Mouse (Mus musculus) stomach, embryonic 15.5 days (tissue): ENCODE measurements around the gene Alg11. TPM values are rescaled to one million over a fixed set of nuclear protein-coding genes. Genes with fewer than 3 reads are reported as not detected.
A peak's percentile ranks its signal among the peaks of the same experiment; 100 is the strongest.

Experiments used
- ATAC-seq: fragments of 200-750 bp; cut with Nextera tagmentation; 2 replicates; pipeline ENCODE4 v1.8.0; 2017; ENCODE audit warnings: low read depth, moderate number of reproducible peaks, moderate TSS enrichment; ENCODE audit not compliant: insufficient read depth, low FRiP score
- H3K27ac ChIP-seq: fragments of 300-500 bp; sonication (generic); 2 replicates; pipeline ENCODE4 v1.5.1; 2015; ENCODE audit warnings: mild to moderate bottlenecking, inconsistent platforms
- H3K27me3 ChIP-seq: fragments of 300-500 bp; sonication (generic); replicated peaks from 2 replicates; pipeline ENCODE4 v1.6.1; 2015; ENCODE audit warnings: inconsistent platforms
- H3K36me3 ChIP-seq: fragments of 300-500 bp; sonication (generic); 2 replicates; pipeline ENCODE4 v1.6.1; 2015; ENCODE audit warnings: inconsistent platforms
- H3K4me1 ChIP-seq: fragments of 300-500 bp; sonication (generic); 2 replicates; pipeline ENCODE4 v1.6.1; 2015; ENCODE audit warnings: inconsistent platforms
- H3K4me2 ChIP-seq: fragments of 300-500 bp; sonication (generic); 2 replicates; pipeline ENCODE4 v1.6.1; 2015; ENCODE audit warnings: mild to moderate bottlenecking, inconsistent platforms
- H3K4me3 ChIP-seq: fragments of 300-500 bp; sonication (generic); replicated peaks from 2 replicates; pipeline ENCODE4 v1.5.1; 2015; ENCODE audit warnings: inconsistent platforms
- H3K9ac ChIP-seq: fragments of 300-500 bp; sonication (generic); 2 replicates; pipeline ENCODE4 v1.6.1; 2015; ENCODE audit warnings: inconsistent platforms
- H3K9me3 ChIP-seq: fragments of 300-500 bp; sonication (generic); 2 replicates; pipeline ENCODE4 v1.6.1; 2016; ENCODE audit warnings: inconsistent platforms
- WGBS: fragments of 180-500 bp; shearing (Covaris S2); methylation state at CpG from one replicate; pipeline ENCODE4 v1.1.7; 2015; 5-methylcytosine and 5-hydroxymethylcytosine counted together
- polyA plus RNA-seq: library from polyadenylated mRNA; unstranded; fragments of >200 nt; fragmentation: Nextera tagmentation; extraction: Ambion mirVana; gene quantifications from 2 replicates; pipeline ENCODE4 v1.2.1, GENCODE M21; 2015

The Alg11 gene
- polyA plus RNA-seq, 1 experiment from 2014 or later: 31.0 TPM

DNA sequence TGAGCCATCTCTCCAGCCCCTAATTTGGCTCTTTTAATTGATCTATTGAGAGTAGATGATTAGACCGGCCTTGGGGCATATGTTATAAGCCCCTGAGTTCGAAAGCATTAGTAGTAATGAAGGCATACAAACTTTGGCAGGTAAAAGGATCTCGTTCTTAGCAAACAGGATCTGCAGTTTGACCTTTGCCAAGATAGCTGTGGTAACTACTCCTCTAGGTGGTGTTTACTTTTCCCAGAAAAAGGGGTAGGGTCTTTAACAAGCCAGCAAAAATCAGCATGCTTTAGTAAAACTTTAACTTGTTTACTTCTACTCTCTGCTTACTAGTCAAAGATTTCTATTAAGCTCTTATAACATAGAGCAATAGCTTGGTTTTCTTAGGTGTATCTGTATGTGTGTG lies 18.0 kb upstream of the Alg11 start:
- ATAC-seq: no peak
- peaks cover 6% of the 10 kb centered on the region; the same call in 1 of the 2 replicates for H3K4me1 ChIP-seq
- WGBS: 63% methylated on average over 3 of the region's 3 CpGs
- H3K9me3 ChIP-seq: no peaks in the 10 kb centered on the region
- H3K9ac ChIP-seq: no peak overlapping the region
- no peaks in the 10 kb centered on the region for H3K27me3 ChIP-seq
- H3K36me3 ChIP-seq: no peaks in the 10 kb centered on the region
- no peak overlapping the region for H3K4me2 ChIP-seq
- H3K4me3 ChIP-seq: no peak overlapping the region
- no peak overlapping the region for H3K27ac ChIP-seq

DNA sequence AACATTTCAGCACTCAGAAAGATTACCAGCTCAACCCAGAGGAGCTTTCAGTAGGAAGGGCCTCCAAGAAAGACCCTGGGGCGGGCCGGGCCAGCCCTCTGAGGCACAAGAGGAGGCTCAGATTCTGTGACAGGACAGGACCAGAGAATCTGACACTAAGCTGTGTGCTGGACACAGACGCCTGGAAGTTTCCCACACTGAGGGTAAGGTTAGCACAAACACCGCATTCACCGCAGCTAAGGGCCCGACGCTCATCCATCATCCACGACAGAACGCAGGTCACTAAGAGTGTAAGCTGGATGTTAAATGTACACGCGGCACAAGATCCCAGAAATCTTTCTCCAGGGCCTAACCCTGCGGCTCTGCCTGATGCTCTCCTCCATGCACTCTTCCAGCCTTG lies 16.8 kb upstream of the Alg11 start:
- Histone ChIP-seq H3K4me3 (no peak overlapping the region), H3K4me1 (peaks cover 6% of the 10 kb centered on the region; the same call in 1 of the 2 replicates), H3K9ac (no peak overlapping the region), H3K27ac (no peak overlapping the region), H3K36me3 (no peaks in the 10 kb centered on the region), H3K27me3 (no peaks in the 10 kb centered on the region), H3K9me3 (no peaks in the 10 kb centered on the region), H3K4me2 (peak overlapping the region; percentile 8; the same call in 1 of the 2 replicates)
- no peak for ATAC-seq
- 19% methylated on average over 12 of the region's 12 CpGs for WGBS

DNA sequence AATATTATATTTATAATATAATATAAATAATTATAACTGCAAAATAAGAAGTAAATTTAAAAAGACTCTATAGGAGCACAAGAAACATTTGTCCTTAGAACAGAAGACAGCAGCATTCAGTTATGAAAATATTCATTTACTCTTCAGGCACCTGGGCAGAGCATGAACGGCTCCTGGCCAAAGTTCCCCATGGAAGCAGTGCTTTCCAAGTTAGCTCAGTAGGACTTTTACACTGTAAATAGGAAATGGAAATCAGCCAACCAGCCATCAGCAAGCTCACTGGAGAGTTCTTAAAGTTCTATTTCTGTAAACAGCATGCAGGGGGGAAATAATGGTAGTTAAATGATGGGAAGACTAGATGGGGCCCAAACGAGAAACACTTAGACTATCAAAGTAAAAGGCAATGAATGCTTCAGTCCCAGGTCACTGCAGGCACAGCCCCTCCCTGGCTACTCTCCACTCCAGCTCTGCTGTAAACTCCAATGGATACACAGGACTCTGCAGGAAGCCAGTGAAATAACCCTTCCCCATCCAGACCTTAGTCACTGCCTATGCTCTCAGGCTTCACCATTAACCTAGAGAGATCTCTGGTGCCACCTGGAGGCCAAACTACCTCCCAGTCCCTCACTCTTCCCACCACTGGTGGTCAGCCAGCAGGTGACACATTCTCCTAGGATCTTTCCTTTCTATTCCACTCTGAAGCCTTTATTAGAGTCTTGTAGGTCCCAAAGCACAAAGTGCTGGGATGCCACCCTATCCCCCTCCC lies 12.6 kb upstream of the Alg11 start:
- H3K36me3 ChIP-seq: no peaks in the 10 kb centered on the region
- 0 out of 2 replicates have a peak, but pooled peaks cover 6% of the 10 kb centered on the region for H3K4me1 ChIP-seq
- H3K4me2 ChIP-seq: no peak overlapping the region
- H3K4me3 ChIP-seq: no peak overlapping the region
- 57% methylated on average over 2 of the region's 2 CpGs for WGBS
- no peak overlapping the region for H3K9ac ChIP-seq
- no peak overlapping the region for H3K27ac ChIP-seq
- peak; percentile 86 for ATAC-seq
- no peaks in the 10 kb centered on the region for H3K27me3 ChIP-seq
- H3K9me3 ChIP-seq: no peaks in the 10 kb centered on the region

DNA sequence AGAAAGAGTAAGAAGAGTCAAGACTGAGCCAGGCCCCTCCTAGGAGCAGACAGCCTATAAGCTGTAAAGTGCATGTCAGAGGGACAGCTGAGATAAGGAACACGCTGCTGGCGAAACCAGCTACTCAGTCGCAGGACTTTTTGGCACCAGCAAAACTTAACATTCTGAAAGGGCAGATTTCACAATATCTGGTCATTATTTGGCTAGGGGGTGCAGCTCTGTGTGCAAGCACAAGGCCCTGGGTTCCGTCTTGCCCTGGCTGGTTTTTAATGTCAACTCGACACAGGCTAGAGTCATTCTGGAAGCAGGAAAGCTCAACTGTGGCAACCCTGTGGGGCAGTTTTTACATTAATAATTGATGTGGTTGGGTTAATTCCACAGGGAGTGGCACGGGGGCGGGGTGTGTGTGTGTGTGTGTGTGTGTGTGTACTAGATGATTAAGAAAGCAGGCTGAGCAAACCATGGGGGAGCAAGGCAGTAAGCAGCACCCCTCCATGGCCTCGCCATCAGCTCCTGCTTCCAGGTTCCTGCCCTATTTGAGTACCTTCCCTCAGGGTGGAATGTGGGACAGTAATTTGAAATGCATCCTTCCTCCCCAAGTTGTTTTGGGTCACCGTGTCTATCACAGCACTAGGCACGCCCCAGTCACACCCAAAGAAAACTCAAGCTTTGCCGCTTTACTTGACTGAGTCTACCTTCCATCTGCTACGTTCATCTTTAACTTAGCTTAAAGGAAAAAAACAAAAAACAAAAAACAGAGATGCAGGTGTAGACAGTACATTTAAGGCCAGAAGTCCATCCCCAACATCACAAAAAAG lies 5.6 kb upstream of the Alg11 start:
- Histone ChIP-seq H3K4me1 (no peaks in the 10 kb centered on the region), H3K4me3 (no peak overlapping the region), H3K9ac (no peak overlapping the region), H3K4me2 (no peak overlapping the region), H3K27ac (peak overlapping the region; percentile 16; the same call in 1 of the 2 replicates), H3K27me3 (no peaks in the 10 kb centered on the region), H3K36me3 (no peaks in the 10 kb centered on the region), H3K9me3 (no peaks in the 10 kb centered on the region)
- ATAC-seq: peak; percentile 61
- WGBS: 67% methylated on average over 12 of the region's 12 CpGs

DNA sequence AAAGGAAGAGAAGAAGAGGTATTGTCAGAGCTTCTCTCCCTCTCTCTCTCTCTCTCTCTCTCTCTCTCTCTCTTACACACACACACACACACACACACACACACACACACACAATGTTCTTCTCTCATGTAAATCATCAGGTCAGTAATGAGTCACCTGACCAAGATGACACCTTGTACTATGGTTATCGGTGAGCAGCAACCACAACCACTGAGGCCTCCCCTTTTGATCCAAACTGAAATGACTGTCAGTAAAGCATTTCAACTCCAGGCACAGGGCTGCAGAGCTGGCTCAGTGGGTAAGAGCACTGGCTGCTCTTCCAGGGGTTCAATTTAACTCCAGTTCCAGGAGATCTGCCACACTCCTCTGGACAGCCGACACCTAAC lies 5.0 kb upstream of the Alg11 start:
- Histone ChIP-seq H3K4me2 (no peak overlapping the region), H3K4me1 (no peaks in the 10 kb centered on the region), H3K27me3 (no peaks in the 10 kb centered on the region), H3K27ac (no peak overlapping the region), H3K36me3 (no peaks in the 10 kb centered on the region), H3K4me3 (no peak overlapping the region), H3K9me3 (no peaks in the 10 kb centered on the region), H3K9ac (no peak overlapping the region)
- 90% methylated on average over 2 of the region's 2 CpGs for WGBS
- ATAC-seq: no peak

DNA sequence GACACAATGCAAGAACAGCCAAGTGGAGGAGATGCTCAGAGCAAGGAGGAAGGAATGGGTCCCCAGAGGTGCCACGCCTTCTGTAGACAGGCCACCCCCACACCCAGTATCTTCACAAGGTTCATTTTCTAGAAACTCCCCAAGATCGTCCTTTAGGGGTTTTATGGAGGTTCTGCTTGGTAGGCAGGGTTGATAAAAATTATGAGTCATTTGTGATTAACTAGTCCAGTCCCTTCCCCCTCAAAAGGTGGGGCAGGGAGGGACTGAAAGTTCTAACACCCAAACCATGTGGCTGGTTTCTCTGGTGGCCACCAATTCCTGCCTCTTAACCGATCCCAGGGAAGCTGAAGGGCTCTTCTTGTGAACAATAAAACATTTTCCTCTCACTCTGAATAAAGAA lies 3.7 kb upstream of the Alg11 start:
- no peaks in the 10 kb centered on the region for H3K27me3 ChIP-seq
- no peaks in the 10 kb centered on the region for H3K9me3 ChIP-seq
- no peak for ATAC-seq
- H3K4me1 ChIP-seq: no peaks in the 10 kb centered on the region
- H3K36me3 ChIP-seq: no peaks in the 10 kb centered on the region
- no peak overlapping the region for H3K4me3 ChIP-seq
- no peak overlapping the region for H3K27ac ChIP-seq
- H3K9ac ChIP-seq: no peak overlapping the region
- H3K4me2 ChIP-seq: no peak overlapping the region
- 63% methylated on average over 3 of the region's 3 CpGs for WGBS

DNA sequence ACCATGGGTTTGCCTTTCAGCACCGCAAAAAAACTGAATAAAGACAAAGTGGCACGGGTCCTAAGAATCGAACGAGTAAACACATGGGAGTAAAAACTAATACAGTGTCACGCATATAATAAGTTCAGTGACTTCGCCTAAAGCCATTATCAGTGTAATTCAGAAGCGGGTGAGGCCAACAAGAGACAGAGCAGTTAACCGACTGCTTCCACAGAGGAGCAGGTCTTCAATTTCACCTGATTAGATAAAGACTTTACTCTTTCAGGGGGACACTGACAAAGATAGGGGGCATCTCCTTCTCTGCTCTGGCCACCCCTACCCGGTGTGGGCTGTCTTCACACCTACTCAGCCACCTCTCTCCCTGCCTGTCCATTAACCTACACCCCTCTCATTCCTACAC lies 2.2 kb upstream of the Alg11 start:
- 67% methylated on average over 9 of the region's 9 CpGs for WGBS
- no peak for ATAC-seq
- Histone ChIP-seq H3K27me3 (no peaks in the 10 kb centered on the region), H3K9ac (no peak overlapping the region), H3K4me2 (no peak overlapping the region), H3K4me3 (no peak overlapping the region), H3K9me3 (no peaks in the 10 kb centered on the region), H3K36me3 (no peaks in the 10 kb centered on the region; the same call in 1 of the 2 replicates), H3K27ac (no peak overlapping the region), H3K4me1 (no peaks in the 10 kb centered on the region)

DNA sequence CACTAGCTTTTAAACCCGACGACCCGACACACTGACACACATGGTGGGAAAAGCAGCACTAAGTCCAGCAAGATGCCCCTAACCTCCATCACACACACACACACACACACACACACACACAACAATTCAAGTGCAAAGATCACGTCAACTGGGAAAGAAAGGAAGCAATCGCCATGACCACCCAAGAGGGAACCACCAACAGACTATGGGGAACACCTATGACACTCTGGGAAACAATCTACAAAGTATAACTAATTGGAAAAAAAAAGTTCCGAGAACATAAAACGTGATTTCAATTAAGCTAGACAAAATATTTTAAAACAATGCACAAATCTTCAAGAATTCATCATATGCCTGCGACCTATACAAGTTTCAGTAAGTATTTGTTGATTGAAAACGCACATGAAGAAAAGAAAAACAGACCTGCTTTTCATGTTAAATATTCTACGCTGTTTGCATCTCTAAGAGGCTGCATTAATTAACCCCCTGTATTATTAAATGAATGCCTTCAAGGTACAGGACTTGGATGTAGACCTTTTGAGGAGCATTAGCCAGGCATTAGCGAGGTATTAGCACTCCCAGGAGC lies 1.3 kb upstream of the Alg11 start:
- Histone ChIP-seq H3K4me3 (peak overlapping the region; percentile 87), H3K9me3 (no peaks in the 10 kb centered on the region), H3K4me2 (peak overlapping the region; percentile 95), H3K4me1 (no peaks in the 10 kb centered on the region), H3K9ac (no peak overlapping the region), H3K27me3 (no peaks in the 10 kb centered on the region), H3K27ac (no peak overlapping the region), H3K36me3 (peaks cover 4% of the 10 kb centered on the region; the same call in 1 of the 2 replicates)
- ATAC-seq: no peak
- WGBS: 46% methylated on average over 11 of the region's 11 CpGs

DNA sequence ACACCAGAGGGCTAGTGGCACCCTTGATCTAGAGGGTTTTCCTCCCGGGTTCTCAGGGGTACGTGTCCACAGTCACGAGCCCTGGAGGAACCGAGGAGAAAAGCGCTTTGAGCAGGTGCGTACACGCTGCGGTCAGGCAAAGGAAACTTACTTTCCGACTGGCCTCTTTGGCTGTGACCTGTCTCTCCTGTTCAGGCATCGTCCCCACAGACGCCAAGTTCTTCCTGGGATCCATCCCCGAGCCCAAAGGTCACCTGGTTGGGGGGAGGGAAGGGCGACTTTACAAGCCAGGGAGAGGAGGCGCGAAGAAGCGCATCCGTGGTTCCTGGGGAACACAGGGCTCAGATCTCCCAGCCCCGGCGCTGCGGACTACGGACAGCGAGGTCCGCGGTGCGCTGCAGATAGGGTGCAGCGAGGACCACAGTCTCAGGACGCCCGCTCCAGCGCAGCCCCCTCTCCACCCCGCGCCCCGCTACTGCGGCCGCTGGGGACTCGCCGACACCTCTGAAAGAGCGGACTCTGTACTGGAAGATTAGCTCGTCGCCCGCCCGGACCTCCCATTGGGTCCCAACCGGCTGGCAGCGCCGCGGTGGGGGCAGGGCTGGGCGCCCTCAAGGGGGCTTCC lies 588 bp upstream of the Alg11 start, which contains the start of gene Atp7b:
Gene Atp7b, minus strand, starts transcription at position 485 of the 625 bp plus-strand sequence.
- Histone ChIP-seq H3K27me3 (no peaks in the 10 kb centered on the region), H3K4me2 (peak within 1 kb of the TSS; percentile 95), H3K9me3 (no peaks in the 10 kb centered on the region), H3K4me1 (no peaks in the 10 kb centered on the region), H3K27ac (no peak within 1 kb of the TSS; the same call in 1 of the 2 replicates), H3K36me3 (peaks cover 5% of the 10 kb centered on the region), H3K9ac (peak within 1 kb of the TSS; percentile 35; the same call in 1 of the 2 replicates), H3K4me3 (peak within 1 kb of the TSS; percentile 87)
- peak; percentile 76 for ATAC-seq
- under 1% methylated on average over 40 of the region's 46 CpGs for WGBS

DNA sequence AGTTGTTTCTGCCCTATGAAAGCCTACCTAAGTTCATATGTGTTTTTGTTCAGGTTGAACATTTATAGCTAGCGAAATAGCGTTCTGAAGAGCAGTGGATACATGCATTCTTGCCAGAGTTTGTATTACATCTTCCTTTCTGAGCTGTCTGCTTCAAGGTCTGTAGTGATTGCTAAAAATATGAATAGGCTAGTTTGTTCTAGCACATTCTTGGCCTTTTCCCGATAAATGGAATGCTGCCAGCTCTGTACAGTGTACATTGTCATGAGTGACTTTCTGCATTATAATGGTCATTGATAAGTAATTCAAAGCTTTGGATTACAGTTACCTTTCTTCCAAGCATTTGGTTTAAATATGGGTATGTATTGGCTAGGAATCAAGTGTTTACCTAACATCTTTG lies 605 bp downstream of the Alg11 start:
- no peak overlapping the region for H3K9ac ChIP-seq
- peak overlapping the region; percentile 95 for H3K4me2 ChIP-seq
- H3K27me3 ChIP-seq: no peaks in the 10 kb centered on the region
- ATAC-seq: no peak
- 3% methylated on average over 3 of the region's 3 CpGs for WGBS
- no peak overlapping the region for H3K27ac ChIP-seq
- no peaks in the 10 kb centered on the region for H3K4me1 ChIP-seq
- H3K9me3 ChIP-seq: no peaks in the 10 kb centered on the region
- peak overlapping the region; percentile 87 for H3K4me3 ChIP-seq
- peaks cover 17% of the 10 kb centered on the region for H3K36me3 ChIP-seq

DNA sequence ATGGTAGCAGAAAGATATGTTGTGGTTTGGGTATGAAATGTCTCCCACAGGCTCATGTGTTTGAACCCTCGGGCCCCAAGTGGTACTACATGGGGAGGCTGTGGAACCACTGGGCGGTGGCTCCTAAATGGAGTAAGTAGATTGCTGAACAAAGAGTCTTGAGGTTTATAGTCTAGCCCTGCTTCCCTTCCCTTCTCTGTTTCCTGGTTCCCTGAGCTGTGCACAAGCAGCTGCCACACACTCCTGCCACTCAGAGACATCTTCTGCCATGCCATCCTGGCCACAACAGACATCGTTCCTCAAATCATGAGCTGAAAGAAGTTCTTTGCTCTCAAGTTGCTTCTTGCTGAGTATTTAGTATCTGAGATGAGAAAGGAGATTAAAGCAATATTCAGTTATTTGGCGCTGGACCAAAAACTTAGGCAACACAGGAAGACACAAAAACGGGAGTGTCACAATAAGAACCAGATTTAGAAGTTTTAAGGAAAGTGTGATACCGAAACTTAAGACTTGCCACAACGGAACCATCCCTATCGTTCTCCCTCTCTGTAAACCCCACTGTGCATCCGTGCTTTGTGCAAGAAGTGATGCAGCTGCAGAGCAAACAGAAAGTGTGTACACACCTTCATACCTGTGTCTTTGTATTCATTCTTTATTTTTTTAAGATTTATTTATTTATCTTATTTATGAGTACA lies 18.9 kb downstream of the Alg11 start:
- no peak for ATAC-seq
- Histone ChIP-seq H3K4me1 (no peaks in the 10 kb centered on the region), H3K4me3 (no peak overlapping the region), H3K9ac (no peak overlapping the region), H3K27ac (no peak overlapping the region), H3K27me3 (no peaks in the 10 kb centered on the region), H3K9me3 (no peaks in the 10 kb centered on the region), H3K4me2 (no peak overlapping the region), H3K36me3 (no peaks in the 10 kb centered on the region)
- 82% methylated on average over 9 of the region's 9 CpGs for WGBS
